Mouse (Mus musculus): ENCODE measurements around the gene Grk2. TPM values are rescaled to one million over a fixed set of nuclear protein-coding genes. Genes with fewer than 3 reads are reported as not detected.
"Not testable (repeated sequence)": the region's sequence is repeated elsewhere in the genome, so short reads cannot be mapped to it uniquely, and the experiment has no call there.

Grk2 gene
- total RNA-seq, 2 experiments from 2014 or later = 184 to 192 TPM

GRCm38 (mm10) chr19:4279487-4279886, 26.5 kb downstream of the Grk2 start:
- no peak for DNase-seq (ENCODE audit: low spot score in 2 of 2)

GRCm38 (mm10) chr19:4270972-4271371, 35.0 kb downstream of the Grk2 start:
- DNase-seq (ENCODE audit: low spot score in 2 of 2) = no peak

DNA sequence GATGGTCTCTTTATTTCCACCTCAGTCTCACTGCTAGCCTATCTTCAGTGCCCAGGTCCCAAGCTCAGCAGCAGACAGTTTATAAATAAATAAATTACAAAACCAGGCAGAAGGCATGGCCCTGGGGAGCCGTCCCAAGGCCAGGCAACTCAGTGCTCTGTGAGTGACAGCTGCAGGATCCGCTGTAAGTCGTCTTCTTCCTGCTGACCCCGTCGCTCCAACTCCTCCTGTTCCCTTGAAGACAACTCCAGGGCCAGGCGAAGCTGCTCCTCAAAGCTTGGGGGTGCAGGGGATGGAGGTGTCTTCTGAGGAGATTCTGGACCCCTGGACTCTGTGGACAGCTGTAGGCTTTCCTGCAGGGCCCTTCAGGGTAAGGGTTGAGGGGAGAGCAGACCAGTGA, 35.8 kb downstream of the Grk2 start:
- DNase-seq (ENCODE audit: low spot score in 2 of 2) = no peak

GRCm38 (mm10) chr19:4268566-4269361, 37.3 kb downstream of the Grk2 start, which contains the start of gene Ssh3:
TSS of gene Ssh3 (minus strand) at chr19:4269180.
- DNase-seq (ENCODE audit: low spot score in 2 of 2) = peak; percentile 57 to 73

DNA sequence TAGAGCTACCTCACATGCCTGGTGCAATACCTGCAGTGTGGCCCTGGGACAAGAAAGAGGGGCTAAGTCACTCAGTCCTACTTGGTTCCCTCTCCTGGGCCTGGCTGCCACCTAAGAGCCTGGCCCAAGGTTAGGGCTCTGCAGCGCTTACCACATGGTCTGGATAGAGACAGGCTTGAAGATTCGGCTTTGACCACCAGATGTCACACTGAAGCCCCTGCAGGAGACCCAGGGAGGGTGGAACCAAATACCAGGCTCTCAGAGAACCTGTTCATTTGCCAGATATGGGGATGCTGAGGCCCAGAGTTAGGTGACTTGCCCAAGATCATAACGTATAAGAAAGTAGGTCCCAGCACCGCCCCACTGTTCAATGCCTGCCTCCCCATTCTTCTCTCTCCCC, 40.1 kb downstream of the Grk2 start:
- DNase-seq (ENCODE audit: low spot score in 2 of 2) = no peak

DNA sequence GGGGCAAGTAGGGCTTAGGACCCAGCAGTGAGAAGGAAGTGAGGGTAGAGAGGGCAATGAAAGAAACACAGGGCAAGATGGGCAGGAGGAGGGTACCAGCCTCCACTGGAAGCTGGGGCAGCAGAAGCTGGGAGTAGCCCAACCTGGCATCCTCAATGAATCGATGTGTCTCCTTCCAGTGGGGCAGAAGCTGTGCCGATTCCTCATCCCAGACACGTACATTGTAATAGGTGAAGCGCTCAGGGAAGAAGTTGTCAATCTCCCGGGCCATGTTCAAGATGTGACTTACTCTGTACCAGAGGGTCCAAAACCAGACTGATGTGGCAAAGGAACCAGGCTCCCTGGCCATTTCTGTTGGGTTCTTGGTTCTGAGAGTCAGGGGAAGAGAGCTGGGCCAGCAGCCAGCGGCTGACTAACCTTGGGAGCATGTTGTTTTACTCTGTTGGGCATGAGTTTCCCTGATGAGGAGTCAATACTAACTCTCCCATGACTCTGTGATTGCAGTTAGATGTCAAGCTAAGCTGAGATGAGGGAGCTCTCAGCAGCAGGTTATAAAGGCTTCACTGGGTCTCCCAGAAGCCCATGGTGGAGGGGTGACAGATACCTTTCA, 41.7 kb downstream of the Grk2 start:
- DNase-seq (ENCODE audit: low spot score in 2 of 2) = no peak

- DNase-seq (ENCODE audit: low spot score in 2 of 2) = no peak
Observed at GRCm38 (mm10) chr19:4263702-4264101, 42.3 kb downstream of the Grk2 start.

DNA sequence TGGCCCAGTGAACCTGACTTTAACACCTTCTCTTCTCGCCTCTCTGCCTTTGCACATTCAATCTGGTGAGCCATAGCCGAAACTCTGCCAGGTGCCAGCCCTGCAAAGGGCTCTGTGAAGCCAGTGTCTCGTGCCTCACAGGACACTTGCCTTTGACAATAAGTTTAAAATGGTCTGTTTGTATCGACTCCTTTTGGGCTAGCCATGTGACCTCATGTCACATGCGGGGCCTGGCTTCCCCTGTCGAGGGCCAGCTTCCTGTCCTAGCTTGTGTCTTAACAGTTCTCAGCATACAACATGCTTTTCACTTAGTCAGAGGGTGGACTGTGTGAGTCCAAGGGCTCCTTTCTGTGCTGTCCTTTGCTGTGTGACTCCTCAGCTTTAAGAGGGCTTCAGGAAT, 43.3 kb downstream of the Grk2 start:
- no peak for DNase-seq (ENCODE audit: low spot score in 2 of 2)

DNA sequence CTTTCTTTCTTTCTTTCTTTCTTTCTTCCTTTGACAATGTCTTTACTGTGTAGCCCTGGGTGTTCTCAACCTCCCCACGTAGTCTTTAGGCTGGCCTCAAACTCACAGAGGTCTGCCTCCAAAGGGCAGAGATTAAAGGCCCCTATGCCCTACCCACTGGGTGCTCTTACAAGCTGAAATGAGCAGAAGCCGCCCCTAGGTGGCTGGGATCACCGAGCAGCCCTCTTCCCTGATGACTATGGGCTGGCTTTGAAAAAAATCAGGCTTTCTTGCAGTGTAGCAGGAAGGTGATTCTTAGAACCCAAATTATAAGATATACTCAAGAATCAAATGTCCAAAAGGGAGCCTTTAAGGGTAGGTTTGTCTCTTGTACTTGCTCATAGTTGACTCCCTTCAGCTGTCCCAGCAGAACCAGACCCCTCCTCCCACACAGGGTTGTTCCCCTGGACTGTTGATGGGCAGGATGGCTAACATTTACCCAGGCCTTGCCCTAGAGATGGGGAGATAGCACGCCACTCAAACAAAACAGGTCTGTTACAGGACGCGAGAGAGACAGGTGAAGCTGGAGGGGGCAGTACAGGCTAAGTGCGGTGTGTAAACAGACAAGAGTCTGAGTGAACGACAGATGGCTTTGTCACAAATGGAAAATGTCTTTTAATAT, 44.9 kb downstream of the Grk2 start:
- no peak for DNase-seq (ENCODE audit: low spot score in 2 of 2)

DNA sequence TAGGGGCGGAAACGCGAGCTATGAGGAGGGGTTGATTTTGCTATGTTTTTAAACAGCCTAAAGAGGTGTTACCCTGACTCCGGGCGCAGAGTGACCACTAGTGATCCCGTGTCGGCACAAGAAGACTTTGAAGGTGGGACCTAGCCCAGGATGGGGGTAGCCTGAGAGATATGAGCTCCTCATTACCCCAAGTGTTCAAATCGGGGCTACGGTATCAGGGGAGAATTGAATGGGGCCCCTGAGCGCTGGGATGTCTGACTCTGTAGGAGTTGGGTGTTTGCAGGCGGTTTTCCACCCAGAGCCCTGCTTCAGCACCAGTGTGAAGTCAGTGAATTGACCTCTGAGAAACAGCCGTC, 48.1 kb downstream of the Grk2 start:
- no peak for DNase-seq (ENCODE audit: low spot score in 2 of 2)

DNA sequence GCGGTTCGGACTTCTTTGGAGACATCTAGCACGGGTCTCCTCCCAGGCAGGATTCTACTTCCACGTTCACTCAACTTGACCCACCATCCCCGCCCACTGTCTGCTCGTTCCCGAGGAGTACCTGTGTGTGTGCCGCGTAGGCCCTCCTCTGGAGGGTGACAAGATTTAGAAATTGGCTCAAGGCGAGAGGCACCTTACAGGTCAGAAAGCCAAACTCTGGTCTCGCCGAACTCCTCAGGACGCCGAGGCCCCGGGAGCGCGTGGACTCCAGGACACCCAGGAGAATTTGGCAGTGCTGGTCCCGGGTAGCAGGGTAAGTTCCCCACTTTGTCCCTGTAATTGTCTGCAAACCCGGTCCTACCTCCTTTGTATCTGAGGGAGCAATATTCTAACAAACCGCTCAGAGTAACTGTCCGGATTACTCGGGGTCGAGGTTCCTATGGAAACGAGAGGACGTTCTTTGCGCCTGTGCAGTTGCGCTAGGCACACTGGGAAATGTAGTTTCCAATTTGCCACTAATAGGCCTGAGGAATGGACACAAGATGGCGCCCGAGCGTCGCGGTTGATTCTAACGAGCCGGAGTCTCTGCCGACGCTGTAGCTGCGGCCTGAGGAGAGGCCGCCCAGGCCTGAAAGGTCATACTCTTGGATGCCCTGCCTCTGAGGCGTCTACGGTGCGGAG, 48.7 kb downstream of the Grk2 start:
- peak; percentile 89 to 98 for DNase-seq (ENCODE audit: low spot score in 2 of 2)

- DNase-seq (ENCODE audit: low spot score in 2 of 2) = no peak
Observed at GRCm38 (mm10) chr19:4255583-4256162, 50.3 kb downstream of the Grk2 start.

- DNase-seq (ENCODE audit: low spot score in 2 of 2) = no peak
Observed at GRCm38 (mm10) chr19:4254230-4254629, 51.8 kb downstream of the Grk2 start.

GRCm38 (mm10) chr19:4248683-4249082, 57.3 kb downstream of the Grk2 start:
- DNase-seq (ENCODE audit: low spot score in 2 of 2) = not testable (repeated sequence)

DNA sequence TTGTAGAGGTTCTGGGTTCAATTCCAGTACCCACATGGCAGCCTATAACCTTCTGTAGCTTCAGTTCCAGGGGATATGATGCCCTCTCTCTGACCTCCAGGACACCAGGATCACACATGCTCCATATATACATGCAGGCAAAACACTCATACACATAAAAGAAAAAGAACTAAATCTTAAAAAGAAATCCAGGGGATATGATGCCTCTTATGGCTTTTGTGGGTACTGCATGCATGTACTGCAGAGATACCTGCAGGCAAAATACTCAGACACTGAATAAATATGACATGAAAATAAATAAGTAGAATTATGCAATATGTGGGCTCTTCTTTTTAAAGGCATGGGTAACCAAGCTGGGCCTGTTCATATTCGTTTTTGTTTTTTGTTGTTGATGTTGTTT, 59.0 kb downstream of the Grk2 start:
- DNase-seq (ENCODE audit: low spot score in 2 of 2) = no peak

- no peak for DNase-seq (ENCODE audit: low spot score in 2 of 2)
Observed at GRCm38 (mm10) chr19:4244775-4245174, 61.2 kb downstream of the Grk2 start.

DNA sequence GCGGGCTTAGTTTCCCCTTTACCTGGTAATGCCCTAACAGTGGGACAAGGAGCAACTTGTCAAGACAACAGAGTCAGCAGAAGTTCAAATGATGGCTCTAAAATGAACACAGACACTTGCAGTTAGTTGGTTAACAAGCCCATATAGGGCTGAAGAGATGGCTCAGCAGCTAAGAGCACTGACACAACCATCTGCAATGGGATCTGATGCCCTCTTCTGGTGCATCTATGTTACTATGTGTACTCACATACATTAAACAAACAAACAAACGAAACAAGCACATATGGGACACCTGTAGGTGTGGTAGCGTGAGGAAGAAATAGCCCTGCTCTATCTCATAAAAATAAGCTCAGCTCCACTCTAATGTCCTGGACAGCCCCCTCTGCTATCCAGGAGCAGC, 63.6 kb downstream of the Grk2 start:
- no peak for DNase-seq (ENCODE audit: low spot score in 2 of 2)

DNA sequence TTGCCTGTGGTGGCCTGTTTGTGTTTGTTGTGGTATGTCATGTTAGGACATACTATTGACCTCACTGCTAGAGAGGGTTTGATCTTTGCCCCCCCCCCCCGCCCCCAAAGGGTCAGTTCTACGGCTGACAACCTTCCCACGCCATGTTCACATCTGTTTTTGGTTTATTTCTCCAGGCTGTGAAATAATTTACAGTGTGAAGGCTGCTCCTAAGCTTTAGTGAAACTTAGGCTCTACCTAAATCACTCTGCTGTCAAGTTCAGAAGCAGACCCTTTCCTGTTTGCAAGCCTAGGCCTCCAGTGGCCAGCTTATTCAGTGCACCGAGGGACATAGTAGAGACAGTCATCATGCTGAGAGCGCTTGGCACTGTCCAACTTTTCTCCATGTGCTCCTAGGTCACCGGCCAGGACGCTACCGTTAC, 65.8 kb downstream of the Grk2 start:
- no peak for DNase-seq (ENCODE audit: low spot score in 2 of 2)

Data from layer of hippocampus, adult 18-20 months (tissue).